Mouse (Mus musculus) heart, embryonic 15.5 days (tissue): ENCODE data around the gene Ccl3. TPM values are rescaled to one million over a fixed set of nuclear protein-coding genes. Genes with fewer than 3 reads are reported as not detected.

ENCODE experiments used
- ATAC-seq: fragments of 200-750 bp; cut with Nextera tagmentation; replicated peaks from 2 replicates; pipeline ENCODE4 v1.8.0; 2017; ENCODE audit warnings: low read depth, moderate TSS enrichment; ENCODE audit not compliant: insufficient number of reproducible peaks, insufficient read depth, low FRiP score
- H3K27ac ChIP-seq: fragments of 300-500 bp; sonication (generic); 2 replicates; pipeline ENCODE4 v1.5.1; 2015; ENCODE audit warnings: mild to moderate bottlenecking, inconsistent platforms
- H3K27me3 ChIP-seq: fragments of 300-500 bp; sonication (generic); 2 replicates; pipeline ENCODE4 v1.6.1; 2015; ENCODE audit warnings: inconsistent platforms
- H3K36me3 ChIP-seq: fragments of 300-500 bp; sonication (generic); 2 replicates; pipeline ENCODE4 v1.6.1; 2015; ENCODE audit warnings: mild to moderate bottlenecking, inconsistent platforms
- H3K4me1 ChIP-seq: fragments of 300-500 bp; sonication (generic); replicated peaks from 2 replicates; pipeline ENCODE4 v1.6.1; 2015; ENCODE audit warnings: inconsistent platforms
- H3K4me2 ChIP-seq: fragments of 300-500 bp; sonication (generic); 2 replicates; pipeline ENCODE4 v1.6.1; 2015; ENCODE audit warnings: inconsistent platforms, mild to moderate bottlenecking, moderate library complexity
- H3K4me3 ChIP-seq: fragments of 300-500 bp; sonication (generic); 2 replicates; pipeline ENCODE4 v1.5.1; 2015; ENCODE audit warnings: mild to moderate bottlenecking, inconsistent platforms
- H3K9ac ChIP-seq: fragments of 300-500 bp; sonication (generic); 2 replicates; pipeline ENCODE4 v1.6.1; 2015; ENCODE audit warnings: mild to moderate bottlenecking, inconsistent platforms
- H3K9me3 ChIP-seq: fragments of 300-500 bp; sonication (generic); replicated peaks from 2 replicates; pipeline ENCODE4 v1.6.1; 2016; ENCODE audit warnings: inconsistent platforms
- WGBS: fragments of 180-500 bp; shearing (Covaris S2); methylation state at CpG from one replicate; pipeline ENCODE4 v1.1.7; 2015; ENCODE audit warnings: mixed read lengths; 5-methylcytosine and 5-hydroxymethylcytosine counted together
- polyA plus RNA-seq: library from polyadenylated mRNA; unstranded; fragments of >200 nt; fragmentation: Nextera tagmentation; extraction: Ambion mirVana; gene quantifications from 2 replicates; pipeline ENCODE4 v1.2.1, GENCODE M21; 2015

The Ccl3 gene
- polyA plus RNA-seq, 1 experiment from 2014 or later = 1.0 TPM

DNA sequence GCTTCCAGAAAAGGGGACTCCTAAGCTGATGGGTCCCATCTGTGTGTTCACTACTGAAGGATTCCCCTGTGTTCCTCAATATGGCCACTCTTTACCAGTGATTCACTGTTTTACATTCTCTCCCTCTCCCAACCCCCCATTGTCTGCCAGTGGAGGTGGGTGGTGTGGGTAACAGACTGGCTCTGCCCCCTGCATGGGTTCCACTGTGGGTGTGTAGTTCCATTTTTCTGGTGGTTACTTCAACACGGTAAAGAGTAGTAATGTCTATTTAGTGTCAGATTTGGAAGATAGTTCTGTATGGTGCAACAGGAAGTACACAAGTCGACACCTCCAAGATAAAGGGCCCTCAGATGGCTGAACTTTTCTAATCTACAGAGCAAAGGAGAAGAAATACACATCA, 7.9 kb downstream of the Ccl3 start:
- 40% methylated on average over 2 of the region's 2 CpGs for WGBS
- H3K36me3 ChIP-seq = no peaks in the 10 kb centered on the region
- no peak overlapping the region for H3K27ac ChIP-seq
- no peak overlapping the region for H3K4me3 ChIP-seq
- H3K9ac ChIP-seq = no peak overlapping the region
- 0 out of 2 replicates have a peak, but pooled peaks cover 5% of the 10 kb centered on the region for H3K4me1 ChIP-seq
- H3K27me3 ChIP-seq = no peaks in the 10 kb centered on the region
- no peak overlapping the region for H3K4me2 ChIP-seq
- ATAC-seq = no peak
- H3K9me3 ChIP-seq = no peaks in the 10 kb centered on the region

DNA sequence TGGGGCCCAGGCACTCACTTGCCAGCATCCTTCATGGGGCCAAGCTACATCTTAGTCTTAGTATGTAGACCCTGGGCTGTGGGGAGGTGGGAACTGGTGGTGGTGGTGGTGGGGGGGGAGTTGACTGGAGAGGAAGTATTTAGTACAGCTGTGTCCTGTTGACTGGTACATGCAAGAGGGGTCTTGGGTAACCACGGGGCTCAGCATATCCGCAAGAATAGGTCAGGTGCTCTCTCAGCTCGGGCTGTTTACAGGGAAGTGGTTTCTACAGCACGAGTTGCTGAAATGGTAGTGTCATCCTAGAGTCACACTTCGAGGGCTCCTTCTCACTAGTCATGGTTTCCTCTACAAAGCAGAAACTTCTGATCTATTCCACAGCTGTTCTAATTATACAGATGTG, 9.0 kb downstream of the Ccl3 start:
- no peaks in the 10 kb centered on the region for H3K27me3 ChIP-seq
- H3K9me3 ChIP-seq = no peaks in the 10 kb centered on the region
- no peaks in the 10 kb centered on the region for H3K36me3 ChIP-seq
- no peak for ATAC-seq
- no peak overlapping the region for H3K27ac ChIP-seq
- 72% methylated on average over 5 of the region's 5 CpGs for whole genome bisulfite sequencing
- 0 out of 2 replicates have a peak, but pooled peaks cover 5% of the 10 kb centered on the region for H3K4me1 ChIP-seq
- H3K4me3 ChIP-seq = no peak overlapping the region
- H3K4me2 ChIP-seq = no peak overlapping the region
- H3K9ac ChIP-seq = no peak overlapping the region

GRCm38 (mm10) chr11:83639533-83639932, 9.6 kb downstream of the Ccl3 start:
- Histone ChIP-seq H3K9me3 (no peaks in the 10 kb centered on the region), H3K4me2 (no peak overlapping the region), H3K36me3 (no peaks in the 10 kb centered on the region), H3K27me3 (no peaks in the 10 kb centered on the region), H3K9ac (no peak overlapping the region), H3K4me1 (0 out of 2 replicates have a peak, but pooled peaks cover 5% of the 10 kb centered on the region), H3K4me3 (no peak overlapping the region), H3K27ac (no peak overlapping the region)
- ATAC-seq = no peak
- WGBS = 52% methylated on average over 3 of the region's 3 CpGs

- H3K9ac ChIP-seq = no peak overlapping the region
Observed at GRCm38 (mm10) chr11:83638934-83639333, 10.2 kb downstream of the Ccl3 start.

GRCm38 (mm10) chr11:83636742-83637235, 12.4 kb downstream of the Ccl3 start:
- ATAC-seq = no peak; the same call in 1 of the 2 replicates
- Histone ChIP-seq H3K27ac (no peak overlapping the region), H3K36me3 (no peaks in the 10 kb centered on the region), H3K4me2 (no peak overlapping the region), H3K9ac (no peak overlapping the region), H3K4me3 (no peak overlapping the region), H3K9me3 (no peaks in the 10 kb centered on the region), H3K27me3 (no peaks in the 10 kb centered on the region), H3K4me1 (peaks cover 12% of the 10 kb centered on the region; the same call in 1 of the 2 replicates)
- WGBS = 45% methylated on average over 1 of the region's 1 CpGs

More at GRCm38 (mm10) chr11:83638934-83639333, 10.2 kb downstream of the Ccl3 start:
- Histone ChIP-seq H3K4me1 (peaks cover 6% of the 10 kb centered on the region; the same call in 1 of the 2 replicates), H3K9me3 (no peaks in the 10 kb centered on the region), H3K27me3 (no peaks in the 10 kb centered on the region), H3K4me2 (no peak overlapping the region), H3K27ac (no peak overlapping the region), H3K4me3 (no peak overlapping the region), H3K36me3 (no peaks in the 10 kb centered on the region)
- no peak for ATAC-seq
- 65% methylated on average over 2 of the region's 2 CpGs for WGBS

DNA sequence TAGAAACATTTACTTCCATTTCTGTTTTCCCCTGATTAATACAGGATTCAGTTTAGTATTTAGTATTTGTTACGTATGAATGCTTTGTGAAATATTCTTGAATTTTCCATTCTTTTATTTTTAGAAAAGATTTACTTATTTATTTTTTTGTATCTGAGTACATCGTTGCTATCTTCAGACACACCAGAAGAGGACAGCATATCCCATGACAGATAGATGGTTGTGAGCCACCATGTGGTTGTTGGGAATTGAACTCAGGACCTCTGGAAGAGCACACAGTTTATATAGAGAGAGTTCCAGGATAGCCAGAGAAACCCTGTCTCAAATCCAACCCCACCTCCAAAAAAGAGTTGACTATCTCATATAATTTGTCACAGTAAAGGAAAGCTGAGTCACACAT, 14.3 kb downstream of the Ccl3 start:
- 90% methylated on average over 2 of the region's 2 CpGs for WGBS
- H3K4me2 ChIP-seq = no peak overlapping the region
- H3K4me3 ChIP-seq = no peak overlapping the region
- no peaks in the 10 kb centered on the region for H3K36me3 ChIP-seq
- peaks cover 12% of the 10 kb centered on the region; the same call in 1 of the 2 replicates for H3K4me1 ChIP-seq
- no peaks in the 10 kb centered on the region for H3K27me3 ChIP-seq
- H3K9me3 ChIP-seq = no peaks in the 10 kb centered on the region
- H3K9ac ChIP-seq = no peak overlapping the region
- no peak overlapping the region for H3K27ac ChIP-seq
- no peak for ATAC-seq

GRCm38 (mm10) chr11:83634425-83634824, 14.7 kb downstream of the Ccl3 start:
- H3K4me3 ChIP-seq = no peak overlapping the region
- no peak overlapping the region for H3K9ac ChIP-seq
- ATAC-seq = no peak
- 55% methylated on average over 4 of the region's 4 CpGs for WGBS
- H3K4me1 ChIP-seq = peaks cover 12% of the 10 kb centered on the region; the same call in 1 of the 2 replicates
- H3K36me3 ChIP-seq = no peaks in the 10 kb centered on the region
- no peaks in the 10 kb centered on the region for H3K9me3 ChIP-seq
- no peak overlapping the region for H3K4me2 ChIP-seq
- no peak overlapping the region for H3K27ac ChIP-seq
- H3K27me3 ChIP-seq = no peaks in the 10 kb centered on the region

GRCm38 (mm10) chr11:83632744-83633143, 16.4 kb downstream of the Ccl3 start:
- WGBS = 64% methylated on average over 4 of the region's 4 CpGs

DNA sequence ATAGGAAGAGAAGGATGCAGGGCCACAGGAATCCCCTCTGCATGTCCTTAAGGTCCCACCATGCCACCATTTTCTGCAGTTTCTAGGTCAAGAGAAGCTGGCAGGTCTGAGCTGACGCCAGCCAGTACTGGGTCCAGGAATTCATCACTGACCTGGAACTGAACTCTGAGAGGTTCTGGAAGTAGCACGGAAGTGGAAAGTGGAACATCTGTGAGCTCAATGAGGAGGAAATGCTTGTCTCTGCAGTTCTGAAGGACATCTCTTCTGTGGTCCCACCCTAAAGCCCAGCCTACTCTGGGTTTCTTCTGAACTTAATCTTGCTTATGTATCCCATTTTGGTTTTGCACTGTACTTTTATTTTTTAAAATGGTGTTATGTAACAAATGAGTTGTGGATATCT, 18.1 kb downstream of the Ccl3 start:
- H3K36me3 ChIP-seq = no peaks in the 10 kb centered on the region
- WGBS = 69% methylated on average over 2 of the region's 2 CpGs
- peaks cover 7% of the 10 kb centered on the region; the same call in 1 of the 2 replicates for H3K4me1 ChIP-seq
- no peak overlapping the region for H3K4me3 ChIP-seq
- no peak overlapping the region for H3K4me2 ChIP-seq
- ATAC-seq = no peak
- no peaks in the 10 kb centered on the region for H3K27me3 ChIP-seq
- H3K9me3 ChIP-seq = no peaks in the 10 kb centered on the region
- H3K27ac ChIP-seq = no peak overlapping the region
- H3K9ac ChIP-seq = no peak overlapping the region

More at GRCm38 (mm10) chr11:83632744-83633143, 16.4 kb downstream of the Ccl3 start:
- Histone ChIP-seq H3K27me3 (no peaks in the 10 kb centered on the region), H3K9ac (no peak overlapping the region), H3K36me3 (no peaks in the 10 kb centered on the region), H3K4me3 (no peak overlapping the region), H3K4me2 (no peak overlapping the region), H3K27ac (no peak overlapping the region), H3K4me1 (peaks cover 12% of the 10 kb centered on the region; the same call in 1 of the 2 replicates), H3K9me3 (no peaks in the 10 kb centered on the region)
- ATAC-seq = no peak

DNA sequence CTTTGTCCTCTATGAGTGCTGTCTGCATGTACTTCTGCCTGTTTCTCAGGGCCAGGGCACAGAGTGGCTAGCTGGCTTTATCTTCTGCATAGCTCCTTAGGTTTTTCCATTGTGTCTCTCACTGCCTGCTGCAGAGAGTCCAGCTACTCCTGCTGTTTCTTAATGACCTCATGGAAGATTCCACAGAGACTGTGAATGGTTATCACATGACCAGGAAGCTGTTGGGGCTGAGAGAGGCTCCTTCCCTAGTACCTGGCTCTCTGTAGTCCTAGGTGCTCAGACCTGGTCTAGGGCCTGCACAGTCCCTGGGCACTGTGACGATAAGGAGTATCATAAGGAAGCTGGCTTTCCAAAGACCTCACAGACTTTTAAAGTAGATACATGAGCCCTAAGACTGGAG, 18.5 kb downstream of the Ccl3 start:
- H3K4me2 ChIP-seq = no peak overlapping the region
- H3K9me3 ChIP-seq = no peaks in the 10 kb centered on the region
- H3K27ac ChIP-seq = no peak overlapping the region
- WGBS = 89% methylated on average over 1 of the region's 1 CpGs
- H3K27me3 ChIP-seq = no peaks in the 10 kb centered on the region
- H3K36me3 ChIP-seq = no peaks in the 10 kb centered on the region
- peaks cover 7% of the 10 kb centered on the region; the same call in 1 of the 2 replicates for H3K4me1 ChIP-seq
- H3K9ac ChIP-seq = no peak overlapping the region
- no peak overlapping the region for H3K4me3 ChIP-seq
- ATAC-seq = no peak

DNA sequence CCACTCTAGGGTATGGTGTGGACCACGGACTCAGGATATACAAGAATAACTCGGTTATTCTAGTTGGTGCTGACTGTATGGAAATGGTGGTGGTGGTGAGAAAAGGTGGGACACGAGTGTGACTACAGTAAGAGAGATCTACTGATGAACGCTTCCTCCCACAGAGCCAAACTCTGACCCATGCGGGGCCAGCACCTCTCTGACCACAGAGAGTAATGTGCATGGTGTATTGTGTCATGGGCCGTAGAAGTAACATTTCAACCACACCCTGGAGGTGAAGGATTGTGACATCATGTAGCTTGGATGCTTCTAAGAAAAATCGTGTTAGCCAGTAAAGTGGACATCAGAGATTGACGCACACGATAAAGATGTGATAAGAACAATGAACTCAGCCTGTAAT, 20.3 kb downstream of the Ccl3 start:
- Histone ChIP-seq H3K4me1 (peaks cover 5% of the 10 kb centered on the region; the same call in 1 of the 2 replicates), H3K36me3 (no peaks in the 10 kb centered on the region), H3K9me3 (no peaks in the 10 kb centered on the region), H3K27me3 (no peaks in the 10 kb centered on the region), H3K4me3 (no peak overlapping the region), H3K9ac (no peak overlapping the region), H3K4me2 (no peak overlapping the region), H3K27ac (no peak overlapping the region)
- no peak for ATAC-seq
- WGBS = 80% methylated on average over 9 of the region's 9 CpGs

GRCm38 (mm10) chr11:83623586-83623985, 25.6 kb downstream of the Ccl3 start:
- 82% methylated on average over 3 of the region's 3 CpGs for whole genome bisulfite sequencing
- H3K27me3 ChIP-seq = no peaks in the 10 kb centered on the region
- no peak for ATAC-seq
- no peak overlapping the region for H3K4me3 ChIP-seq
- no peak overlapping the region for H3K9ac ChIP-seq
- H3K4me1 ChIP-seq = no peaks in the 10 kb centered on the region
- no peak overlapping the region for H3K4me2 ChIP-seq
- no peak overlapping the region for H3K27ac ChIP-seq
- no peaks in the 10 kb centered on the region for H3K36me3 ChIP-seq
- no peaks in the 10 kb centered on the region for H3K9me3 ChIP-seq
